8 mouse cellular contexts compared by ENCODE assay signal in genomic region chr8:79162533-79163308, GRCm38 (mm10).
DNase-seq lines count a peak whose midpoint lies in the region; ATAC-seq and TF ChIP-seq lines count a peak whose summit lies in the region.

No protein-coding gene starts in this region.

- H3K4me3 ChIP-seq in hindbrain, embryonic 11.5 days (ENCODE audit: low read depth, low read length): no peak overlapping the region
- H3K4me3 ChIP-seq in hindbrain, embryonic 10.5 days: no peak overlapping the region
- H3K4me3 ChIP-seq in hindbrain, embryonic 14.5 days (replicated peaks; ENCODE audit: low read length): no peak overlapping the region
- H3K4me3 ChIP-seq in limb, embryonic 12.5 days (replicated peaks): no peak overlapping the region
- H3K4me3 ChIP-seq in midbrain, postnatal 0 days (ENCODE audit: low read depth, low read length): no peak overlapping the region

- H3K27me3 ChIP-seq in hindbrain, embryonic 11.5 days (ENCODE audit: control insufficient read depth, insufficient read depth, low read length): no peaks in the 10 kb centered on the region
- H3K27me3 ChIP-seq in hindbrain, embryonic 10.5 days (ENCODE audit: insufficient read depth, poor library complexity, severe bottlenecking): no peaks in the 10 kb centered on the region
- no peaks in the 10 kb centered on the region for H3K27me3 ChIP-seq in hindbrain, embryonic 14.5 days (ENCODE audit: control insufficient read depth, insufficient read depth, low read length)
- H3K27me3 ChIP-seq in limb, embryonic 12.5 days: no peaks in the 10 kb centered on the region
- H3K27me3 ChIP-seq in midbrain, postnatal 0 days (ENCODE audit: insufficient read depth, low read length): no peaks in the 10 kb centered on the region

- H3K36me3 ChIP-seq in hindbrain, embryonic 11.5 days (ENCODE audit: control insufficient read depth, insufficient read depth, low read length): 0 out of 2 replicates have a peak, but pooled peaks cover 2% of the 10 kb centered on the region
- H3K36me3 ChIP-seq in hindbrain, embryonic 10.5 days: peaks cover 38% of the 10 kb centered on the region
- peaks cover 18% of the 10 kb centered on the region; the same call in 1 of the 2 replicates for H3K36me3 ChIP-seq in hindbrain, embryonic 14.5 days (replicated peaks; ENCODE audit: control insufficient read depth, insufficient read depth)
- peaks cover 21% of the 10 kb centered on the region for H3K36me3 ChIP-seq in limb, embryonic 12.5 days
- H3K36me3 ChIP-seq in midbrain, postnatal 0 days (ENCODE audit: insufficient read depth, low read length): peaks cover 6% of the 10 kb centered on the region

- no peaks in the 10 kb centered on the region for H3K4me1 ChIP-seq in hindbrain, embryonic 11.5 days (replicated peaks; ENCODE audit: control insufficient read depth, insufficient read depth, low read length)
- peaks cover 3% of the 10 kb centered on the region; the same call in 1 of the 2 replicates for H3K4me1 ChIP-seq in hindbrain, embryonic 10.5 days (replicated peaks)
- H3K4me1 ChIP-seq in hindbrain, embryonic 14.5 days (replicated peaks; ENCODE audit: control insufficient read depth, insufficient read depth, low read length): peaks cover 17% of the 10 kb centered on the region; the same call in 1 of the 2 replicates
- peaks cover 24% of the 10 kb centered on the region for H3K4me1 ChIP-seq in limb, embryonic 12.5 days (replicated peaks)
- H3K4me1 ChIP-seq in midbrain, postnatal 0 days (ENCODE audit: insufficient read depth, low read length): no peaks in the 10 kb centered on the region

- H3K9ac ChIP-seq in hindbrain, embryonic 11.5 days (ENCODE audit: low read depth, low read length): no peak overlapping the region
- H3K9ac ChIP-seq in hindbrain, embryonic 14.5 days: no peak overlapping the region
- H3K9ac ChIP-seq in limb, embryonic 12.5 days (replicated peaks): no peak overlapping the region
- 0 out of 2 replicates have a peak overlapping the region, but pooled peaks have one; percentile 19 for H3K9ac ChIP-seq in midbrain, postnatal 0 days (replicated peaks; ENCODE audit: low read length, poor library complexity, severe bottlenecking)

- WGBS in hindbrain, embryonic 11.5 days: 76% methylated on average over 10 of the region's 10 CpGs
- WGBS in hindbrain, embryonic 10.5 days: 84% methylated on average over 10 of the region's 10 CpGs
- 69% methylated on average over 10 of the region's 10 CpGs for WGBS in hindbrain, embryonic 14.5 days
- 39% methylated on average over 10 of the region's 10 CpGs for WGBS in limb, embryonic 12.5 days
- WGBS in midbrain, postnatal 0 days: 58% methylated on average over 10 of the region's 10 CpGs

- ATAC-seq in hindbrain, embryonic 11.5 days (ENCODE audit: low FRiP score): no peak
- no peak for ATAC-seq in hindbrain, embryonic 14.5 days (ENCODE audit: low FRiP score)
- ATAC-seq in limb, embryonic 12.5 days (ENCODE audit: insufficient number of reproducible peaks, insufficient read depth, low FRiP score, low TSS enrichment, low read depth): peak; percentile 82
- ATAC-seq in midbrain, postnatal 0 days (ENCODE audit: low FRiP score): no peak

- DNase-seq in hindbrain, embryonic 11.5 days (ENCODE audit: low spot score): peak; percentile 32
- DNase-seq in hindbrain, embryonic 10.5 days (ENCODE audit: low spot score): no peak
- DNase-seq in brain, adult 2 months (ENCODE audit: low read depth, low spot score): peak; percentile 71
- peak; percentile 63 for DNase-seq in gastrocnemius, adult 18-20 months (ENCODE audit: low spot score)
- DNase-seq in hindbrain, embryonic 14.5 days (ENCODE audit: low spot score): peak; percentile 59
- peak; percentile 56 for DNase-seq in midbrain, postnatal 0 days (ENCODE audit: low spot score)
- DNase-seq in urinary bladder, postnatal 36 days (ENCODE audit: low spot score in 2 of 2): peak; percentile 63 to 79

- H3K9me3 ChIP-seq in hindbrain, embryonic 11.5 days (ENCODE audit: control insufficient read depth, low read length): no peaks in the 10 kb centered on the region
- no peaks in the 10 kb centered on the region for H3K9me3 ChIP-seq in hindbrain, embryonic 10.5 days
- no peaks in the 10 kb centered on the region for H3K9me3 ChIP-seq in hindbrain, embryonic 14.5 days (ENCODE audit: control insufficient read depth, low read length)
- no peaks in the 10 kb centered on the region for H3K9me3 ChIP-seq in limb, embryonic 12.5 days
- H3K9me3 ChIP-seq in midbrain, postnatal 0 days (ENCODE audit: low read length): no peaks in the 10 kb centered on the region

- no peak for TF ChIP-seq CTCF in midbrain, postnatal 0 days (IDR thresholded peaks at IDR 0.05)

- H3K4me2 ChIP-seq in hindbrain, embryonic 11.5 days (replicated peaks; ENCODE audit: low read depth, low read length): no peak overlapping the region
- no peak overlapping the region for H3K4me2 ChIP-seq in hindbrain, embryonic 14.5 days (replicated peaks)
- no peak overlapping the region for H3K4me2 ChIP-seq in limb, embryonic 12.5 days
- H3K4me2 ChIP-seq in midbrain, postnatal 0 days (ENCODE audit: low read depth, low read length, poor library complexity, severe bottlenecking): no peak overlapping the region

- H3K27ac ChIP-seq in hindbrain, embryonic 11.5 days (ENCODE audit: low read depth, low read length): no peak overlapping the region
- H3K27ac ChIP-seq in hindbrain, embryonic 10.5 days: no peak overlapping the region
- no peak overlapping the region for H3K27ac ChIP-seq in hindbrain, embryonic 14.5 days
- peak overlapping the region; percentile 79 for H3K27ac ChIP-seq in limb, embryonic 12.5 days
- no peak overlapping the region for H3K27ac ChIP-seq in midbrain, postnatal 0 days (ENCODE audit: low read depth, low read length)
